Mouse (Mus musculus): ENCODE data around the gene Gm17604. TPM values are rescaled to one million over a fixed set of nuclear protein-coding genes. Genes with fewer than 3 reads are reported as not detected.

Gene Gm17604
- not detected in 2 replicates for polyA plus RNA-seq (2014; fragmentation: Nextera tagmentation; extraction: Ambion mirVana)

DNA sequence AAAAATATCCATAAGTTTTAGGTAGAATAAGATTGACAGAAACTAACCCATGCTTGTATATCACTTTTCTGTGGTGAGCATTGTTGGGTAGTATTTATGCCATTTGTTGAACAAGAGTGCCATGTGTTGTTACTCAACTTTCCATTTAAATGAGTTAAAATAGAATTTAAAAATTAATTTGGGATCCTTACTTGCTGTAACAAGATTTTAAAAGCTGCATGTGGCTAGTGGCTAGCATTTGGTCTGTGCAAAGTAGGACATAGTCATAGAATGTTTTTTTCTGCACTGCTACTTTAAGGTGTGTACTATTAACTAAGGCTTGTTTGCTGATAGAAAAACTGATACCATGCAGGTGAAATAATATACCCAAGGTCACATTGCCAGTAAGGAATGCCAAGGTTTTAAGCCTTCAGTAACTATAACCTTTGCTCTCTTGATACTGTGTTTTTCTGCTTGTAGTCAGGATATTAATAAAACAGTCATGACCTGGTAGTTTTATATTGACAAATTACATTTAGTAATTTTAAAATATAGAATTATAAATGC lies at the start of gene Gm17604:
TSS of gene Gm17604 (minus strand) at position 51 of the 546 bp plus-strand sequence.
- ATAC-seq (replicated peaks; ENCODE audit: low FRiP score, low TSS enrichment, low read depth) (no peak), DNase-seq (ENCODE audit: low spot score) (no peak)
- Histone ChIP-seq H3K36me3 (ENCODE audit: control insufficient read depth, insufficient read depth, low read length) (no peaks in the 10 kb centered on the region), H3K27ac (ENCODE audit: low read depth) (no peak within 1 kb of the TSS), H3K4me1 (replicated peaks; ENCODE audit: control insufficient read depth, insufficient read depth, low read length) (no peaks in the 10 kb centered on the region), H3K9me3 (ENCODE audit: control insufficient read depth, low read length) (no peaks in the 10 kb centered on the region), H3K9ac (ENCODE audit: low read length) (no peak within 1 kb of the TSS), H3K4me3 (ENCODE audit: low read depth, low read length) (no peak within 1 kb of the TSS), H3K4me2 (ENCODE audit: low read length) (no peak within 1 kb of the TSS), H3K27me3 (replicated peaks; ENCODE audit: control insufficient read depth, insufficient read depth, low read length) (no peaks in the 10 kb centered on the region; the same call in 1 of the 2 replicates)

DNA sequence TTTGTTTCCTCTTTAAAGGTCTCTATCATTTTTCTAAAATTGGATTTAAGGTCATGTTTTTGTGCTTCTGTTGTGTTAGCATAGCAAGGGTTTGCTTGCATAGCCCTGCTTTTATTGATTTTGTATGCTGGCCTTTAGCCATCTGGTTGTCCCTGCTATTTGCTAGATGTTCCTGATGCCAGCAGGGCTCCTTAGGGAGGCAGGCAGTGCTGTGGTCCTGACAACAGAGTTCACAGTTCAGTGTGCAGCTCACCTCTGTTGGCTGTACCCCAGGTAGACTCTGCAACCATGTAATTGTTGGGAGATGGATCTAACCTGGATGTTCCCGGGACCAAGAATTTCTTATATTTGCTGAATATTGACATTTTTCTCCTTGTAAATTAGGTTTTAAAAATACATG lies 45.3 kb upstream of the Gm17604 start:
- Histone ChIP-seq H3K4me2 (ENCODE audit: low read length) (no peak overlapping the region), H3K4me3 (ENCODE audit: low read depth, low read length) (no peak overlapping the region), H3K4me1 (replicated peaks; ENCODE audit: control insufficient read depth, insufficient read depth, low read length) (no peaks in the 10 kb centered on the region), H3K9me3 (ENCODE audit: control insufficient read depth, low read length) (no peaks in the 10 kb centered on the region), H3K27me3 (replicated peaks; ENCODE audit: control insufficient read depth, insufficient read depth, low read length) (no peaks in the 10 kb centered on the region), H3K27ac (ENCODE audit: low read depth) (no peak overlapping the region), H3K36me3 (ENCODE audit: control insufficient read depth, insufficient read depth, low read length) (no peaks in the 10 kb centered on the region), H3K9ac (ENCODE audit: low read length) (no peak overlapping the region)
- DNase-seq (ENCODE audit: low spot score) = no peak
- ATAC-seq (replicated peaks; ENCODE audit: low FRiP score, low TSS enrichment, low read depth) = no peak
- 85% methylated on average over 1 of the region's 1 CpGs for WGBS

DNA sequence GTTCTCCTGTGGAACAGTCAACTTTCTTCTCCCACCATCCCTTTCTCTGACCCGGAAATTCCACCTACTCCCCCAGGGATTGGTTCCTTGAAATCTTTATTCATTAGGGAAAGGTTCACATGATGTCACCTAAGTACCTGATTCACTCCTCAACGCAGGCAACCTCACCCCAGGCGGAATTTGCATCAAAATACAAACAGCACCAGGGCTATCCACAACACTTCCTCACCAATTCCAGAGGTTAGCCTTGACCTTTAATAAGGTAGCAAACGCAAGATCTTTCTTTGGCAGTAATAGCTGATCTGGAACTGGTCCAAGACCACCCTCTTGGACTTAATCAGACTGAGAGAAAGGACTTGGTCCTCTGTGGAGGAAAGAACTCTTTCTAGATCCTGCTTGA lies 1.5 kb downstream of the Gm17604 start:
- Histone ChIP-seq H3K27me3 (replicated peaks; ENCODE audit: control insufficient read depth, insufficient read depth, low read length) (no peaks in the 10 kb centered on the region; the same call in 1 of the 2 replicates), H3K4me3 (ENCODE audit: low read depth, low read length) (no peak overlapping the region), H3K4me2 (ENCODE audit: low read length) (no peak overlapping the region), H3K4me1 (replicated peaks; ENCODE audit: control insufficient read depth, insufficient read depth, low read length) (no peaks in the 10 kb centered on the region), H3K9me3 (ENCODE audit: control insufficient read depth, low read length) (no peaks in the 10 kb centered on the region), H3K27ac (ENCODE audit: low read depth) (no peak overlapping the region), H3K36me3 (ENCODE audit: control insufficient read depth, insufficient read depth, low read length) (no peaks in the 10 kb centered on the region), H3K9ac (ENCODE audit: low read length) (no peak overlapping the region)
- 43% methylated on average over 4 of the region's 4 CpGs for whole genome bisulfite sequencing
- DNase-seq (ENCODE audit: low spot score) (no peak), ATAC-seq (replicated peaks; ENCODE audit: low FRiP score, low TSS enrichment, low read depth) (no peak)

DNA sequence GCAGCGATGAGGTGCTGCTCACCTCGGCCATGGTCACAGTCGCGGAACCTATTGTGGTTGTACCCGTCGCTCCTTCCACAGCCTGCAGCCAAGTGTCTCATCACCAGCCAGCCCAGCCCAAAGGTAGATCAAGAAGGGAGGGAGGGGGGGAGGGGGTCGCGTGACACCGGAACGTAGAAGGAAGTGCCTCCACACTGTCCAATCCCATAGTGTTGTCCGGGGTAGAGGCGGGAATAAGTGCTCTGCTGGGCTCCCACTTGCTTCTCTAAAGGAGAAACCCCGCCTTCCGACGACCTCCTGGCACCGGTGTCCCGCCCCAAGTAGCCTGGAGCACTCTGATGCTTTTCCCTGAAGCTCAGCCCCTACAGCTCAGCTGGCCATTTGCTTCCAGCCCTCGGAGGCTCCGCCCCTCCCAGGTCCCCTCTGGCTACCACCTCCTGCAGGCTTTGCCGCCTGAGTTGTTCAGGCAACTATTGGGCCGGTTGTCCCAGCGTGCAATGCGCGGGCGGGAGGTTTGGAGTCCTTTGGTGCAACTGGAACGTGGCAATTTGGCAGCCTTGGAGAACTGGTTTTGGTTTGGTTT lies 24.3 kb downstream of the Gm17604 start, which contains the start of the genes Mospd2 and Fancb:
TSS of gene Mospd2 (minus strand) at position 183 of the 583 bp plus-strand sequence.
TSS of gene Fancb (plus strand) at position 400 of the 583 bp plus-strand sequence.
- 0 out of 2 replicates have a peak within 1 kb of the TSS, but pooled peaks have one; percentile 16 for H3K27ac ChIP-seq (ENCODE audit: low read depth)
- peak; percentile 80 for DNase-seq (ENCODE audit: low spot score)
- H3K4me2 ChIP-seq (ENCODE audit: low read length) = peak within 1 kb of the TSS; percentile 54
- peak; percentile 100 for ATAC-seq (replicated peaks; ENCODE audit: low FRiP score, low TSS enrichment, low read depth)
- peak within 1 kb of the TSS; percentile 41 for H3K9ac ChIP-seq (ENCODE audit: low read length)
- no peaks in the 10 kb centered on the region for H3K27me3 ChIP-seq (replicated peaks; ENCODE audit: control insufficient read depth, insufficient read depth, low read length)
- peak within 1 kb of the TSS; percentile 57 for H3K4me3 ChIP-seq (ENCODE audit: low read depth, low read length)
- H3K36me3 ChIP-seq (ENCODE audit: control insufficient read depth, insufficient read depth, low read length) = no peaks in the 10 kb centered on the region
- H3K9me3 ChIP-seq (ENCODE audit: control insufficient read depth, low read length) = no peaks in the 10 kb centered on the region
- no peaks in the 10 kb centered on the region; the same call in 1 of the 2 replicates for H3K4me1 ChIP-seq (replicated peaks; ENCODE audit: control insufficient read depth, insufficient read depth, low read length)
- 8% methylated on average over 23 of the region's 26 CpGs for WGBS

DNA sequence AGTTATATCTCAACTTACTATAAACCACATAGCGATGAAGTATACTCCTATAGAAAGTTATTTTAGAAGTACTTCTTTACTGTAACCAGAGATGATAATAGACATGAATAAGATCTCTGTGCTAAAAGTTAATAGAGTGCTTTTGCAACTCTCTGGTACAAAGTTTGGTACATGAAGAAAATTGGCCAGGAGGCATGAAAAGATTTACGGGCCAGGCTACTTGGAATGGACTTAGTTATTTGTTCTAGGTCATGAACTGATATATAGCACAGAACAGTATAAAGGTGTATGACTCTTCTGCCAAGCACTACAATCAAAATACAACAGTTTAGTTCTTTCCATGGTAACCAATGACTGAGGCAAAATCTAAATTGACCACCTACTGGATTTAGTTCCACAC lies 25.8 kb downstream of the Gm17604 start:
- WGBS = 98% methylated on average over 2 of the region's 2 CpGs
- Histone ChIP-seq H3K27me3 (replicated peaks; ENCODE audit: control insufficient read depth, insufficient read depth, low read length) (no peaks in the 10 kb centered on the region), H3K9me3 (ENCODE audit: control insufficient read depth, low read length) (no peaks in the 10 kb centered on the region), H3K4me3 (ENCODE audit: low read depth, low read length) (no peak overlapping the region), H3K9ac (ENCODE audit: low read length) (no peak overlapping the region), H3K4me2 (ENCODE audit: low read length) (peak overlapping the region; percentile 53), H3K36me3 (ENCODE audit: control insufficient read depth, insufficient read depth, low read length) (no peaks in the 10 kb centered on the region), H3K27ac (ENCODE audit: low read depth) (no peak overlapping the region), H3K4me1 (replicated peaks; ENCODE audit: control insufficient read depth, insufficient read depth, low read length) (no peaks in the 10 kb centered on the region; the same call in 1 of the 2 replicates)
- DNase-seq (ENCODE audit: low spot score) = no peak
- ATAC-seq (replicated peaks; ENCODE audit: low FRiP score, low TSS enrichment, low read depth) = no peak

DNA sequence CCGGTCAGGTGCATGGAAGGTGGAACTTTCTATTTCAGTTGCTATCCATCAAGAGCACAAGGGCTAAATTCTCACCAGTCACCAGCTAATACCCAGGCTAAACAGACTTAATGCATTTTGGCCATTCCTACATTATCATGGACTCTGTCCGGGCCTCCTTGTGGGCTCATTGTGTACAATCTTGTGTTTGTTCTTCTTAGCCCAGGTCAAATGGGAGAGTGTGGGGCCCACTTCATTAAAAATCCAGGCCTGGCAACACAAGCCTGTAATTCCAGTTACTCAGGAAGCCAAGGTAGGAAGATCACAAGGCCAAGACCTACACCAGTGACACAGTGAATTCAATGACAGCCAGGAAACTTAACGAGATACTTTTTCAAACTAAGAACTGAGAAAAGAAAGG lies 33.4 kb downstream of the Gm17604 start:
- WGBS = 69% methylated on average over 3 of the region's 3 CpGs
- H3K4me3 ChIP-seq (ENCODE audit: low read depth, low read length) = no peak overlapping the region
- no peaks in the 10 kb centered on the region for H3K4me1 ChIP-seq (replicated peaks; ENCODE audit: control insufficient read depth, insufficient read depth, low read length)
- no peaks in the 10 kb centered on the region for H3K36me3 ChIP-seq (ENCODE audit: control insufficient read depth, insufficient read depth, low read length)
- H3K27me3 ChIP-seq (replicated peaks; ENCODE audit: control insufficient read depth, insufficient read depth, low read length) = no peaks in the 10 kb centered on the region
- H3K27ac ChIP-seq (ENCODE audit: low read depth) = no peak overlapping the region
- H3K9ac ChIP-seq (ENCODE audit: low read length) = no peak overlapping the region
- H3K9me3 ChIP-seq (ENCODE audit: control insufficient read depth, low read length) = no peaks in the 10 kb centered on the region
- ATAC-seq (replicated peaks; ENCODE audit: low FRiP score, low TSS enrichment, low read depth) (no peak), DNase-seq (ENCODE audit: low spot score) (no peak)
- H3K4me2 ChIP-seq (ENCODE audit: low read length) = no peak overlapping the region

DNA sequence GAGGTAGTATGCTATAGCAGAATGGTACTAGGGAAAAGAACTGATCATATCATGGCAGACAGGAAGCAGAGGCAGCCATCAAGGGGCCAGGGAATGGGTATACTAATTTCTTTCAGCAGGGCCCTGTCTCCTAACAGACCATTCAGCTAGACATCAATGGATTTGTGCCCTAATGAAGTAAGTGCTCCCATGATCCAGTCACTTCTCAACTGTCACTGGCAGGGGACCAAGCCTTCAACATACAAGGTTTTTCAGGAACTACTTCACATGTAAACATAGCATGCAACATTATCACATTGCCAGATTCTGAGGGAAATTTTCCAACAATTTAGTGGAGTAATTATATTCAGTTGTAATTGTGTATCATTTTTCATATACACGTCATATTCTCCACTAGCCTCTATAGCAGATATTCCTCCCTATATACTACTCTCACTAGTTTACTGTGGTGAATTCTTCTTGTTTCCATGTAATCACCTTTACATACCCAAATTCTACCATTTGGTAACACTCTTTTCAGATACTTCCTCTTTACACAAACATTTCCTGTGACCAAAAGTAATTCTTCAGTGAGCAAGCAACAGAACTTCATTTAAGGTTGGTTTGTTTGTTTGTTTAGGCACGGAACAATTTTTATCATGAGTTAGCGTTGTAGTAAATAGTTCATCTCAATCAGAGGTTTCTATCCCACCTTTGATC lies 38.7 kb downstream of the Gm17604 start:
- Histone ChIP-seq H3K9ac (ENCODE audit: low read length) (no peak overlapping the region), H3K9me3 (ENCODE audit: control insufficient read depth, low read length) (no peaks in the 10 kb centered on the region), H3K36me3 (ENCODE audit: control insufficient read depth, insufficient read depth, low read length) (no peaks in the 10 kb centered on the region), H3K4me2 (ENCODE audit: low read length) (no peak overlapping the region), H3K4me3 (ENCODE audit: low read depth, low read length) (no peak overlapping the region), H3K27ac (ENCODE audit: low read depth) (no peak overlapping the region), H3K27me3 (replicated peaks; ENCODE audit: control insufficient read depth, insufficient read depth, low read length) (no peaks in the 10 kb centered on the region), H3K4me1 (replicated peaks; ENCODE audit: control insufficient read depth, insufficient read depth, low read length) (no peaks in the 10 kb centered on the region)
- DNase-seq (ENCODE audit: low spot score) (no peak), ATAC-seq (replicated peaks; ENCODE audit: low FRiP score, low TSS enrichment, low read depth) (no peak)
- 88% methylated on average over 3 of the region's 3 CpGs for WGBS

Measured in intestine, embryonic 14.5 days (tissue).